Mouse (Mus musculus) G1E (cell line): Measurements from ENCODE around the gene 2310057M21Rik.

ENCODE experiments used
- CTCF ChIP-seq: IDR thresholded peaks from 2 replicates; pipeline ENCODE4 v1.5.1; 2012; ENCODE audit warnings: low read depth, low read length, inconsistent platforms, mixed read lengths
- GATA1 ChIP-seq: IDR thresholded peaks from 2 replicates; pipeline ENCODE4 v1.6.1; 2012; ENCODE audit warnings: borderline replicate concordance, low read length, inconsistent platforms, mixed read lengths
- GATA2 ChIP-seq: IDR thresholded peaks from 2 replicates; pipeline ENCODE4 v1.6.1; 2012; ENCODE audit warnings: low read depth, low read length, inconsistent platforms, borderline replicate concordance
- TAL1 ChIP-seq: conservative IDR thresholded peaks from 2 replicates; pipeline ENCODE4 v1.6.1; 2012; ENCODE audit warnings: low read depth, low read length, inconsistent platforms, mixed read lengths

GRCm38 (mm10) chr7:131329416-131329815 is 33.1 kb downstream of the 2310057M21Rik start, which contains the start of gene Fam24b:
- TF ChIP-seq CTCF (no peak), TAL1 (no peak), GATA1 (no peak), GATA2 (no peak)
